Mouse (Mus musculus) intestine, postnatal 0 days (tissue): ENCODE measurements at regions not wholly inside any gene's neighbourhood (a gene's known extent, or its start where the extent isn't known, plus 50 kb on each side); places are given as distances from the start of the nearest gene placed in this dataset.

ENCODE experiments used
- ATAC-seq: fragments of 200-750 bp; cut with Nextera tagmentation; 2 replicates; pipeline ENCODE4 v1.8.0; 2017; ENCODE audit warnings: mild to moderate bottlenecking, moderate TSS enrichment, moderate library complexity
- H3K27ac ChIP-seq: fragments of 300-500 bp; sonication (generic); 2 replicates; pipeline ENCODE4 v1.5.1; 2014; ENCODE audit warnings: mild to moderate bottlenecking, low read depth, low read length, moderate library complexity
- H3K27me3 ChIP-seq: fragments of 300-500 bp; sonication (generic); replicated peaks from 2 replicates; pipeline ENCODE4 v1.6.1; 2014; ENCODE audit warnings: low read length, mixed read lengths; ENCODE audit not compliant: control insufficient read depth, insufficient read depth
- H3K36me3 ChIP-seq: fragments of 300-500 bp; sonication (generic); 2 replicates; pipeline ENCODE4 v1.6.1; 2014; ENCODE audit warnings: mild to moderate bottlenecking, moderate library complexity; ENCODE audit not compliant: control insufficient read depth, insufficient read depth
- H3K4me1 ChIP-seq: fragments of 300-500 bp; sonication (generic); replicated peaks from 2 replicates; pipeline ENCODE4 v1.6.1; 2014; ENCODE audit warnings: antibody characterized with exemption, low read length, mixed read lengths; ENCODE audit not compliant: control insufficient read depth, insufficient read depth
- H3K4me2 ChIP-seq: fragments of 300-500 bp; sonication (generic); replicated peaks from 2 replicates; pipeline ENCODE4 v1.6.1; 2014; ENCODE audit warnings: low read depth, mild to moderate bottlenecking, moderate library complexity
- H3K4me3 ChIP-seq: fragments of 300-500 bp; sonication (generic); 2 replicates; pipeline ENCODE4 v1.5.1; 2014; ENCODE audit warnings: low read depth, low read length
- H3K9ac ChIP-seq: fragments of 300-500 bp; sonication (generic); 2 replicates; pipeline ENCODE4 v1.6.1; 2014; ENCODE audit warnings: mild to moderate bottlenecking, low read depth, low read length
- H3K9me3 ChIP-seq: fragments of 300-500 bp; sonication (generic); 2 replicates; pipeline ENCODE4 v1.6.1; 2016; ENCODE audit warnings: mixed run types; ENCODE audit not compliant: control insufficient read depth
- CTCF ChIP-seq: sonication (generic); IDR thresholded peaks from 2 replicates; pipeline ENCODE4 v1.5.1; 2016; ENCODE audit warnings: low read depth, mild to moderate bottlenecking, control low read depth, antibody characterized with exemption, moderate library complexity
- WGBS: fragments of 180-500 bp; shearing (Covaris S2); extraction: QIAGEN DNeasy Blood & Tissue Kit; methylation state at CpG from one replicate; pipeline ENCODE4 v1.1.7; 2014; 5-methylcytosine and 5-hydroxymethylcytosine counted together

GRCm38 (mm10) chr19:14035371-14035770, 122.0 kb downstream of the Olfr1505 start:
- H3K4me1 ChIP-seq, result no peaks in the 10 kb centered on the region
- no peaks in the 10 kb centered on the region for H3K36me3 ChIP-seq
- H3K27me3 ChIP-seq, result no peaks in the 10 kb centered on the region
- no peak for TF ChIP-seq CTCF
- no peak overlapping the region for H3K4me3 ChIP-seq
- WGBS, result 76% methylated on average over 1 of the region's 1 CpGs
- H3K9ac ChIP-seq, result no peak overlapping the region
- no peak overlapping the region for H3K27ac ChIP-seq
- no peak overlapping the region for H3K4me2 ChIP-seq
- no peaks in the 10 kb centered on the region for H3K9me3 ChIP-seq
- no peak for ATAC-seq

- TF ChIP-seq CTCF, result no peak
Measured at GRCm38 (mm10) chr19:14035785-14036184, 122.5 kb downstream of the Olfr1505 start.

GRCm38 (mm10) chr19:14036750-14037149, 123.4 kb downstream of the Olfr1505 start:
- no peaks in the 10 kb centered on the region for H3K9me3 ChIP-seq
- H3K4me3 ChIP-seq, result no peak overlapping the region
- H3K4me1 ChIP-seq, result no peaks in the 10 kb centered on the region
- no peaks in the 10 kb centered on the region for H3K36me3 ChIP-seq
- no peak overlapping the region for H3K27ac ChIP-seq
- no peaks in the 10 kb centered on the region for H3K27me3 ChIP-seq
- no peak overlapping the region for H3K4me2 ChIP-seq
- ATAC-seq, result no peak
- WGBS, result 45% methylated on average over 1 of the region's 1 CpGs
- H3K9ac ChIP-seq, result no peak overlapping the region
- no peak for TF ChIP-seq CTCF

More at GRCm38 (mm10) chr19:14035785-14036184, 122.5 kb downstream of the Olfr1505 start:
- Histone ChIP-seq H3K4me1 (no peaks in the 10 kb centered on the region), H3K27me3 (no peaks in the 10 kb centered on the region), H3K4me2 (no peak overlapping the region), H3K9me3 (no peaks in the 10 kb centered on the region), H3K9ac (no peak overlapping the region), H3K27ac (no peak overlapping the region), H3K4me3 (no peak overlapping the region), H3K36me3 (no peaks in the 10 kb centered on the region)
- no peak for ATAC-seq
- 46% methylated on average over 1 of the region's 1 CpGs for WGBS

- 58% methylated on average over 5 of the region's 5 CpGs for WGBS
- H3K4me1 ChIP-seq, result no peaks in the 10 kb centered on the region
- H3K4me3 ChIP-seq, result no peak overlapping the region
- ATAC-seq, result no peak
- no peaks in the 10 kb centered on the region for H3K9me3 ChIP-seq
- H3K27ac ChIP-seq, result no peak overlapping the region
- no peak for TF ChIP-seq CTCF
- no peaks in the 10 kb centered on the region for H3K36me3 ChIP-seq
- no peak overlapping the region for H3K9ac ChIP-seq
- H3K4me2 ChIP-seq, result no peak overlapping the region
- no peaks in the 10 kb centered on the region for H3K27me3 ChIP-seq
Measured at GRCm38 (mm10) chr19:14042753-14043152, 129.4 kb downstream of the Olfr1505 start.

GRCm38 (mm10) chr19:14045456-14045855, 132.1 kb downstream of the Olfr1505 start:
- TF ChIP-seq CTCF, result peak; percentile 30; the same call in 1 of the 2 replicates
- Histone ChIP-seq H3K4me1 (no peaks in the 10 kb centered on the region), H3K9ac (no peak overlapping the region), H3K4me3 (no peak overlapping the region), H3K4me2 (no peak overlapping the region), H3K9me3 (no peaks in the 10 kb centered on the region), H3K27ac (no peak overlapping the region), H3K36me3 (no peaks in the 10 kb centered on the region), H3K27me3 (no peaks in the 10 kb centered on the region)
- WGBS, result 60% methylated on average over 2 of the region's 2 CpGs
- ATAC-seq, result no peak

GRCm38 (mm10) chr19:14052052-14052451, 138.7 kb downstream of the Olfr1505 start:
- no peaks in the 10 kb centered on the region for H3K9me3 ChIP-seq
- H3K27ac ChIP-seq, result no peak overlapping the region
- no peaks in the 10 kb centered on the region for H3K4me1 ChIP-seq
- H3K9ac ChIP-seq, result no peak overlapping the region
- H3K4me3 ChIP-seq, result no peak overlapping the region
- no peak overlapping the region for H3K4me2 ChIP-seq
- no peaks in the 10 kb centered on the region for H3K27me3 ChIP-seq
- ATAC-seq, result no peak
- 72% methylated on average over 4 of the region's 4 CpGs for WGBS
- no peak for TF ChIP-seq CTCF
- H3K36me3 ChIP-seq, result no peaks in the 10 kb centered on the region

GRCm38 (mm10) chr19:14080538-14080937, 167.2 kb downstream of the Olfr1505 start:
- ATAC-seq, result no peak
- WGBS, result 12% methylated on average over 2 of the region's 2 CpGs
- Histone ChIP-seq H3K4me3 (no peak overlapping the region), H3K9ac (no peak overlapping the region), H3K27ac (no peak overlapping the region), H3K27me3 (no peaks in the 10 kb centered on the region), H3K9me3 (no peaks in the 10 kb centered on the region), H3K4me1 (no peaks in the 10 kb centered on the region), H3K36me3 (no peaks in the 10 kb centered on the region), H3K4me2 (no peak overlapping the region)
- peak; percentile 69 for TF ChIP-seq CTCF
